Mouse (Mus musculus) adrenal gland, adult (tissue): ENCODE measurements around the gene Mep1a.

Source experiments
- DNase-seq, 2 experiments: peaks; one replicate each; pipeline ENCODE4 v3.0.0; 2022 to 2023; ENCODE audit warnings: low spot score in 1 of 2; ENCODE audit not compliant: inconsistent age in 2 of 2

The Mep1a gene

GRCm38 (mm10) chr17:43485982-43486381 is 16.6 kb downstream of the Mep1a start:
- DNase-seq: no peak

GRCm38 (mm10) chr17:43477621-43478020 is 25.0 kb downstream of the Mep1a start:
- no peak for DNase-seq

DNA sequence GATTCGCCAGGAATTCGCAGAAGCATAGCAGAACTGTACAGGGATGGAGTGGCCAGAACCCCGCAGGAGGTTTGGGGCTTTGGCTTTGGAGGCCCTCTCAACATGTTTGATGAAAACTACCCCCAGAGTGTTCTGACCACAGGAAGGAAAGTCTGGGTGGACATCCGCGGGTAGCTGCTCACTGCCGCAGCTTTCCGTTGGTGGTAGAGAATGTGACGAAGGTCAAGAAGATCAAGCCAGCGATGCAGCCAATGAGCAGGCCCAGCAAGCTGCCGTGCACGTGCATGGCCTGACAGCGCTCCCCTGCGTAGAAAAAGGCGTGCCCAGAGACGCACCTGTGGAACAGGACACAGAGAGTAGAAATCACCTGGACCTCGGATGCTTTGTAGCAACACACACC is 27.8 kb downstream of the Mep1a start:
- DNase-seq: no peak

DNA sequence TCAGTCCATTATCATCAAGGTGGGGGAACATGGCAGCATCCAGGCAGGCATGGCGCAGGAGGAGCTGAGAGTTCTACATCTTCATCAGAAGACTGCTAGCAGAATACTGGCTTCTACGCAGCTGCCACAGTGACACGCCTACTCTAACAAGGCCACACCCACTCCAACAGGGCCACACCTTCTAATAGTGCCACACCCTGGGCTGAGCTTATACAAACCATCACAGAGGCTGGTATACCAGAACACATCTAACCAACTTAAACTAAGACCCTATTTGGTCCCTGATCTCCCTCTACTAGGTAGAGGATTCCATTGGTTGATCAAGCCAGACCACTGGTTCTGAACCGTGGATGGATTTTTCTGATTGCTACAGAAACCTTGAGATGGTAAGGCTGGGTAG is 30.1 kb downstream of the Mep1a start:
- no peak for DNase-seq

- DNase-seq: peak in 1 of 2 experiments; percentile 40
These were observed 32.6 kb downstream of the Mep1a start for GRCm38 (mm10) chr17:43470039-43470438.

GRCm38 (mm10) chr17:43460245-43461181 is 42.1 kb downstream of the Mep1a start:
- peak; percentile 39 to 76 for DNase-seq

- DNase-seq: peak in 1 of 2 experiments; percentile 28
These were observed 42.8 kb downstream of the Mep1a start for GRCm38 (mm10) chr17:43459737-43460230.

GRCm38 (mm10) chr17:43458598-43458997 is 44.0 kb downstream of the Mep1a start:
- peak; percentile 63 to 88 for DNase-seq

- DNase-seq: no peak
These were observed 51.4 kb downstream of the Mep1a start for GRCm38 (mm10) chr17:43451216-43451615.

- DNase-seq: no peak
These were observed 68.1 kb downstream of the Mep1a start for GRCm38 (mm10) chr17:43434485-43434884.

- DNase-seq: peak; percentile 22 to 53
These were observed 70.9 kb downstream of the Mep1a start for GRCm38 (mm10) chr17:43431692-43432091.
